Mouse (Mus musculus): ENCODE measurements around the gene Gpr153. TPM values are rescaled to one million over a fixed set of nuclear protein-coding genes. Genes with fewer than 3 reads are reported as not detected.

The Gpr153 gene
- total RNA-seq, 1 experiment, result 5.1 TPM

DNA sequence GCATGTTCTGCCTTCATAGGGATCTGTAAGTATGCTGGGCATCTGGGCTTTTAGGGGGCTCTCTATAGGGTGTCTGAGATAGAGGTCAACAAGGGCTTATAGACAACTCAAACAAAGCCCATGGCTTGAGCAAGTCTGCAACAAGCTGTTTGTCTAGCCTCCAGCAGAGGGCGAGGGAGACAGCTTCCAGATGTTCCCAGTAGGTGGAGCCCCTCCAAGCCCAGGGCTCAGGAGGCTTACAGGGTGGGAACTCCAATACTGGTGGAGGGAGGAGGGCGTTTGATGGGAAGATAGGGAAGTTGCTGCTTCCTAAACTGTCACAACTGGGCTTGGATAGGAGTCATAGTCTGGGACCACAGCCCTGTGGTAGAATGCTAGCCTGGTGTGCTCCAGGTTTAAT is 58.9 kb downstream of the Gpr153 start:
- H3K27ac ChIP-seq (ENCODE audit: insufficient read depth, low read depth, low read length, poor library complexity, severe bottlenecking), result no peak overlapping the region
- peaks cover 0 to 23% of the 10 kb centered on the region in 2 experiments; a peak in 2 of 4 replicates for H3K4me1 ChIP-seq (ENCODE audit: control insufficient read depth in 2 of 2, insufficient read depth in 2 of 2, low read length in 2 of 2, poor library complexity in 1 of 2)
- TF ChIP-seq ZNF384 (IDR thresholded peaks at IDR 0.05; ENCODE audit: low read depth, low read length) (0 out of 2 replicates have a peak, but pooled peaks have one; percentile 12), MAFK (IDR thresholded peaks at IDR 0.05; ENCODE audit: insufficient read depth, low read depth, low read length) (no peak), HCFC1 (IDR thresholded peaks at IDR 0.05; ENCODE audit: borderline replicate concordance, insufficient read depth, low read length) (0 out of 2 replicates have a peak, but pooled peaks have one; percentile 32)
- DNase-seq (ENCODE audit: low read depth, low spot score), result peak; percentile 86
- peaks cover 56% of the 10 kb centered on the region for H3K36me3 ChIP-seq (ENCODE audit: control insufficient read depth, insufficient read depth, low read length, poor library complexity, severe bottlenecking)
- H3K9ac ChIP-seq (ENCODE audit: insufficient read depth, low read depth, low read length, poor library complexity, severe bottlenecking), result no peak overlapping the region
- H3K9me3 ChIP-seq (ENCODE audit: control insufficient read depth, insufficient read depth, low read depth, low read length), result no peaks in the 10 kb centered on the region
- in situ Hi-C loops (cut with MboI; ENCODE audit: low sequenced_read_pairs in 2 of 2, unreplicated experiment in 2 of 2), result loop anchor here in 1 of 2 experiments (10.0 kb wide), 1 partner anchor 102 kb away; no protein-coding TSS in a partner anchor
- H3K4me3 ChIP-seq (ENCODE audit: insufficient read depth in 1 of 2, low read depth in 1 of 2, low read length in 2 of 2, poor library complexity in 1 of 2, severe bottlenecking in 1 of 2), result peak overlapping the region in 1 of 2 experiments; percentile 6; a peak in 2 of 4 replicates

DNA sequence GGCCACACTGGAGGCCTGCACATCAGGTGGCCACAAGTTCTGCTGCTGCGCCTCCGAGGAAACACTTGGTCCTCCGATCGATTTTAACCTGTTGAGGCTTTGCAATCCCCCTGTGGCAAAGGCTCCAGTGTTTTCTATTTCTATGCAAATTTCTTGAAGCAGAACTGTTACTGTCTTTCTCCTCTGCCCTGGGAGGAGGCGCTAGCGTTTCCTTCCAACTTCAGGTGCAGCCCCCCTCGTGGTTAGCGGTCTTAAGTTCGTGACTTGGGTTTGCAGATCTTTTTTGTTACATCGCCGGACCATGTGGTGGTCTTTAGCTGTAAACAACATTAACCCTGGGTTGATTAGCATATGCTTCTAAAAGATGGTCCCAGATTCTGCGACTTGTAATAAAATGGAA is 59.6 kb downstream of the Gpr153 start:
- in situ Hi-C loops (cut with MboI; ENCODE audit: low sequenced_read_pairs in 2 of 2, unreplicated experiment in 2 of 2), result loop anchor here in 1 of 2 experiments (10.0 kb wide), 1 partner anchor 101 kb away; no protein-coding TSS in a partner anchor
- DNase-seq (ENCODE audit: low read depth, low spot score), result no peak
- Histone ChIP-seq H3K36me3 (ENCODE audit: control insufficient read depth, insufficient read depth, low read length, poor library complexity, severe bottlenecking) (peaks cover 53% of the 10 kb centered on the region), H3K9ac (ENCODE audit: insufficient read depth, low read depth, low read length, poor library complexity, severe bottlenecking) (no peak overlapping the region; the same call in 1 of the 2 replicates), H3K4me1 (ENCODE audit: control insufficient read depth in 2 of 2, insufficient read depth in 2 of 2, low read length in 2 of 2, poor library complexity in 1 of 2) (peaks cover 0 to 24% of the 10 kb centered on the region in 2 experiments; a peak in 2 of 4 replicates), H3K9me3 (ENCODE audit: control insufficient read depth, insufficient read depth, low read depth, low read length) (no peaks in the 10 kb centered on the region), H3K27ac (ENCODE audit: insufficient read depth, low read depth, low read length, poor library complexity, severe bottlenecking) (no peak overlapping the region), H3K4me3 (ENCODE audit: insufficient read depth in 1 of 2, low read depth in 1 of 2, low read length in 2 of 2, poor library complexity in 1 of 2, severe bottlenecking in 1 of 2) (peak overlapping the region in 1 of 2 experiments; percentile 6; a peak in 1 of 4 replicates)
- no peak for TF ChIP-seq MAFK (IDR thresholded peaks at IDR 0.05; ENCODE audit: insufficient read depth, low read depth, low read length)
- no peak for TF ChIP-seq HCFC1 (IDR thresholded peaks at IDR 0.05; ENCODE audit: borderline replicate concordance, insufficient read depth, low read length)
- no peak for TF ChIP-seq CHD2 (IDR thresholded peaks at IDR 0.05; ENCODE audit: low read depth, low read length)
- TF ChIP-seq ZC3H11A (IDR thresholded peaks at IDR 0.05; ENCODE audit: borderline replicate concordance, low read depth, low read length), result no peak
- no peak for TF ChIP-seq ZNF384 (IDR thresholded peaks at IDR 0.05; ENCODE audit: low read depth, low read length)

Other genes with a start within 250 kb of the Gpr153 start
- gene Zbtb48, start 246.6 kb upstream of the Gpr153 start, total RNA-seq (2012; rRNA removed), result 18.7 and 31.7 TPM in 2 replicates
- 1.9 and 3.0 TPM in 2 replicates for gene Tas1r1, start 235.7 kb upstream of the Gpr153 start, total RNA-seq (2012; rRNA removed)
- 70.1 and 81.7 TPM in 2 replicates for gene Nol9, start 234.9 kb upstream of the Gpr153 start, total RNA-seq (2012; rRNA removed)
- gene Plekhg5, start 201.7 kb upstream of the Gpr153 start, total RNA-seq (2012; rRNA removed), result 37.3 and 81.4 TPM in 2 replicates
- 3.8 and 5.7 TPM in 2 replicates for gene Tnfrsf25, start 158.3 kb upstream of the Gpr153 start, total RNA-seq (2012; rRNA removed)
- gene Espn, start 121.9 kb upstream of the Gpr153 start, total RNA-seq (2012; rRNA removed), result 5.6 and 6.6 TPM in 2 replicates
- gene Hes2, start 115.4 kb upstream of the Gpr153 start, total RNA-seq (2012; rRNA removed), result 0.32 and 0.58 TPM in 2 replicates
- 38.8 and 51.9 TPM in 2 replicates for gene Acot7, start 96.1 kb upstream of the Gpr153 start, total RNA-seq (2012; rRNA removed)
- 0.58 and 1.1 TPM in 2 replicates for gene Hes3, start 17.4 kb downstream of the Gpr153 start, total RNA-seq (2012; rRNA removed)
- 47.7 and 61.4 TPM in 2 replicates for gene Icmt, start 23.0 kb downstream of the Gpr153 start, total RNA-seq (2012; rRNA removed)
- gene Rnf207, start 44.8 kb downstream of the Gpr153 start, total RNA-seq (2012; rRNA removed), result 4.6 and 9.0 TPM in 2 replicates
- gene Rpl22, start 51.5 kb downstream of the Gpr153 start, total RNA-seq (2012; rRNA removed), result 1,269 and 1,458 TPM in 2 replicates
- 3.1 and 5.8 TPM in 2 replicates for gene Chd5, start 64.4 kb downstream of the Gpr153 start, total RNA-seq (2012; rRNA removed)
- gene Nphp4, start 202.5 kb downstream of the Gpr153 start, total RNA-seq (2012; rRNA removed), result 2.5 and 3.1 TPM in 2 replicates
- 1.6 TPM in 2 replicates for gene Kcnab2, start 203.6 kb downstream of the Gpr153 start, total RNA-seq (2012; rRNA removed)